Mouse (Mus musculus): ENCODE measurements around the gene Procr. TPM values are rescaled to one million over a fixed set of nuclear protein-coding genes. Genes with fewer than 3 reads are reported as not detected.

The Procr gene
- polyA plus RNA-seq (2012; ENCODE audit: insufficient read depth, low replicate concordance), result 1.1 TPM in 1 of 2 replicates, not detected in the other

DNA sequence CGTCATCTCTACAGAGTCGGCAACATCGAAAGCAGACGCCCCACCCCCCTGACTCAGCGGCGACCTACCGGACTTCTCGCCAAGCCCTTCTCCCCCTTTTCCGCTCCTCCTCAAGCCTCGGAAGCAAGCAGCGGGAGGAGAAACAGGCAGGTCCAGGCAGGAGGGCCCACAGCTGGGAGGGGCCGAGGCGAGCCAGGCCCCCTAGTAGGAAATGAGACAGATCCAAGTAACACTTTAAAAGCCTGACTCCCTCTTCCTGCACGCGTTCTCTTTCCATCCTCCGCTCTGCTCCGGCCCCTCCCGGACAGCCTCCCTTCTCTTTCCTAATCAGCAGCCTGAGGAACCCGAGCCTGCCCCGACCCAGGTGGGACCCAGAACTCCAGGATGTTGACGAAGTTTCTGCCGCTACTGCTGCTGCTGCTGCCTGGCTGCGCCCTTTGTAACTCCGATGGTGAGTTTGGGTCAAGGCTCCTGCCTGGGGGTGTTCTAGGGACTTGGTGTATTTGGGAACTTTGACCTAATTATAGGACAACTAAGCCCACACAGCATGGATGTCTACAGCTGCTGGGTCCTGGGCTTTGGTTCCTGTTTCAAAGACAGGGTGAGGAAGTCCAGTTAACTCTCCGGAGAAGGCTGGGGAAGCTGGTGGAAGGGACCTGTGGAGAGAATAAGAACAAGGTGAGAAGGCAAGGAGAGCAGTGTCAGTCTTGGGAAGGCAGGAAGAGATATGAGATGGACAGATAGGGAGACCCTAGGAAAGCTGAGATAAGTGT is at the start of gene Procr:
TSS of gene Procr (plus strand) at position 104 of the 773 bp plus-strand sequence.
- no peak for TF ChIP-seq GATA1 (IDR thresholded peaks at IDR 0.05; ENCODE audit: borderline replicate concordance, low read length)
- TF ChIP-seq FLI1 (IDR thresholded peaks at IDR 0.05; ENCODE audit: low read length), result no peak
- Histone ChIP-seq H3K27me3 (replicated peaks) (peaks cover 73% of the 10 kb centered on the region), H3K4me3 (replicated peaks) (peak within 1 kb of the TSS; percentile 88), H3K9me3 (no peaks in the 10 kb centered on the region), H3K4me1 (peaks cover 20% of the 10 kb centered on the region), H3K36me3 (replicated peaks; ENCODE audit: low read length) (no peaks in the 10 kb centered on the region)

GRCm38 (mm10) chr2:155701399-155701919 is 49.5 kb upstream of the Procr start:
- Histone ChIP-seq H3K4me1 (peaks cover 16% of the 10 kb centered on the region), H3K9me3 (no peaks in the 10 kb centered on the region), H3K4me3 (replicated peaks) (no peak overlapping the region), H3K27me3 (replicated peaks) (peaks cover 2% of the 10 kb centered on the region), H3K36me3 (replicated peaks; ENCODE audit: low read length) (peaks cover 50% of the 10 kb centered on the region)
- TF ChIP-seq GATA1 (IDR thresholded peaks at IDR 0.05; ENCODE audit: borderline replicate concordance, low read length) (no peak), FLI1 (IDR thresholded peaks at IDR 0.05; ENCODE audit: low read length) (no peak)

GRCm38 (mm10) chr2:155703630-155704029 is 47.3 kb upstream of the Procr start:
- H3K4me3 ChIP-seq (replicated peaks), result no peak overlapping the region
- H3K36me3 ChIP-seq (replicated peaks; ENCODE audit: low read length), result peaks cover 68% of the 10 kb centered on the region
- peaks cover 14% of the 10 kb centered on the region; the same call in 1 of the 2 replicates for H3K4me1 ChIP-seq
- peaks cover 2% of the 10 kb centered on the region for H3K27me3 ChIP-seq (replicated peaks)
- H3K9me3 ChIP-seq, result no peaks in the 10 kb centered on the region
- TF ChIP-seq GATA1 (IDR thresholded peaks at IDR 0.05; ENCODE audit: borderline replicate concordance, low read length) (no peak), FLI1 (IDR thresholded peaks at IDR 0.05; ENCODE audit: low read length) (no peak)

GRCm38 (mm10) chr2:155707251-155707650 is 43.7 kb upstream of the Procr start:
- no peak for TF ChIP-seq FLI1 (IDR thresholded peaks at IDR 0.05; ENCODE audit: low read length)
- TF ChIP-seq GATA1 (IDR thresholded peaks at IDR 0.05; ENCODE audit: borderline replicate concordance, low read length), result no peak
- H3K36me3 ChIP-seq (replicated peaks; ENCODE audit: low read length), result peaks cover 90% of the 10 kb centered on the region
- H3K9me3 ChIP-seq, result no peaks in the 10 kb centered on the region
- H3K4me1 ChIP-seq, result peaks cover 14% of the 10 kb centered on the region; the same call in 1 of the 2 replicates
- no peaks in the 10 kb centered on the region for H3K27me3 ChIP-seq (replicated peaks)
- no peak overlapping the region for H3K4me3 ChIP-seq (replicated peaks)

- Histone ChIP-seq H3K36me3 (replicated peaks; ENCODE audit: low read length) (peaks cover 95% of the 10 kb centered on the region), H3K4me1 (peaks cover 11% of the 10 kb centered on the region; the same call in 1 of the 2 replicates), H3K9me3 (no peaks in the 10 kb centered on the region), H3K27me3 (replicated peaks) (no peaks in the 10 kb centered on the region), H3K4me3 (replicated peaks) (no peak overlapping the region)
- no peak for TF ChIP-seq GATA1 (IDR thresholded peaks at IDR 0.05; ENCODE audit: borderline replicate concordance, low read length)
- no peak for TF ChIP-seq FLI1 (IDR thresholded peaks at IDR 0.05; ENCODE audit: low read length)
Measured at GRCm38 (mm10) chr2:155710557-155710956, 40.4 kb upstream of the Procr start.

- no peak overlapping the region for H3K4me3 ChIP-seq (replicated peaks)
- no peaks in the 10 kb centered on the region; the same call in 1 of the 2 replicates for H3K4me1 ChIP-seq
- H3K36me3 ChIP-seq (replicated peaks; ENCODE audit: low read length), result peaks cover 99% of the 10 kb centered on the region
- H3K9me3 ChIP-seq, result no peaks in the 10 kb centered on the region
- no peaks in the 10 kb centered on the region for H3K27me3 ChIP-seq (replicated peaks)
- no peak for TF ChIP-seq FLI1 (IDR thresholded peaks at IDR 0.05; ENCODE audit: low read length)
Measured at GRCm38 (mm10) chr2:155717082-155717990, 33.6 kb upstream of the Procr start.

DNA sequence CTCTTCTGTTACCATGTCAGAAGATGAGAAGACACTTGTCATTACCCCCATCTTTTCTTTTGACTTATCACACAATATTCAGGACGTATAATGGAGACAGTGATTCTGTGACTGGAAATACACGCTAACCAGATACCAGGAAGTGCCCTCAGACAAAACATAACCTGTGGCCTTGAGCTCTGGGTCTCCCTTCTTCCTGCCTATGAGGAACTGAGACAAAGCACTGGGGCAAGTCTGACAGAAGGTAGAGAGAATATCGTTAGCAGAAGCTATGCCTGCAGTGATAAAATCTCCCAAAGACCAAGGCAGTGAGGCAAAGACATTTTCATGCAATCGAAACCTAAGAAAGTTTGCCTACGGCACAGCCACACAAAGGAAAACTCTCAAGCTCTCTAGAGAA is 30.3 kb upstream of the Procr start:
- Histone ChIP-seq H3K9me3 (no peaks in the 10 kb centered on the region), H3K27me3 (replicated peaks) (no peaks in the 10 kb centered on the region), H3K36me3 (replicated peaks; ENCODE audit: low read length) (peaks cover 93% of the 10 kb centered on the region), H3K4me1 (peaks cover 18% of the 10 kb centered on the region), H3K4me3 (replicated peaks) (no peak overlapping the region)
- no peak for TF ChIP-seq GATA1 (IDR thresholded peaks at IDR 0.05; ENCODE audit: borderline replicate concordance, low read length)
- TF ChIP-seq FLI1 (IDR thresholded peaks at IDR 0.05; ENCODE audit: low read length), result no peak

- no peak for TF ChIP-seq GATA1 (IDR thresholded peaks at IDR 0.05; ENCODE audit: borderline replicate concordance, low read length)
- no peak for TF ChIP-seq FLI1 (IDR thresholded peaks at IDR 0.05; ENCODE audit: low read length)
- H3K36me3 ChIP-seq (replicated peaks; ENCODE audit: low read length), result peaks cover 73% of the 10 kb centered on the region
- no peaks in the 10 kb centered on the region for H3K27me3 ChIP-seq (replicated peaks)
- no peak overlapping the region for H3K4me3 ChIP-seq (replicated peaks)
- no peaks in the 10 kb centered on the region for H3K9me3 ChIP-seq
- peaks cover 44% of the 10 kb centered on the region for H3K4me1 ChIP-seq
Measured at GRCm38 (mm10) chr2:155724036-155724435, 26.9 kb upstream of the Procr start.

- no peaks in the 10 kb centered on the region for H3K27me3 ChIP-seq (replicated peaks)
- H3K4me3 ChIP-seq (replicated peaks), result peak overlapping the region; percentile 67
- peaks cover 44% of the 10 kb centered on the region for H3K4me1 ChIP-seq
- peaks cover 68% of the 10 kb centered on the region for H3K36me3 ChIP-seq (replicated peaks; ENCODE audit: low read length)
- TF ChIP-seq GATA1 (IDR thresholded peaks at IDR 0.05; ENCODE audit: borderline replicate concordance, low read length) (no peak), FLI1 (IDR thresholded peaks at IDR 0.05; ENCODE audit: low read length) (no peak)
- no peaks in the 10 kb centered on the region for H3K9me3 ChIP-seq
Measured at GRCm38 (mm10) chr2:155724526-155724925, 26.4 kb upstream of the Procr start.

All from megakaryocyte, embryonic 14.5 days (primary cell).